Mouse (Mus musculus): ENCODE data around the gene Casd1.

- no peak for TF ChIP-seq POLR2A (IDR thresholded peaks at IDR 0.05; ENCODE audit: insufficient read length, low read depth)
- no peak for TF ChIP-seq CEBPB (IDR thresholded peaks at IDR 0.05; ENCODE audit: insufficient read depth, poor library complexity, severe bottlenecking)
These were observed 10.6 kb upstream of the Casd1 start for GRCm38 (mm10) chr6:4590089-4590488.
